Mouse (Mus musculus): ENCODE measurements at regions not wholly inside any gene's neighbourhood (a gene's known extent, or its start where the extent isn't known, plus 50 kb on each side); places are given as distances from the start of the nearest gene placed in this dataset.

DNA sequence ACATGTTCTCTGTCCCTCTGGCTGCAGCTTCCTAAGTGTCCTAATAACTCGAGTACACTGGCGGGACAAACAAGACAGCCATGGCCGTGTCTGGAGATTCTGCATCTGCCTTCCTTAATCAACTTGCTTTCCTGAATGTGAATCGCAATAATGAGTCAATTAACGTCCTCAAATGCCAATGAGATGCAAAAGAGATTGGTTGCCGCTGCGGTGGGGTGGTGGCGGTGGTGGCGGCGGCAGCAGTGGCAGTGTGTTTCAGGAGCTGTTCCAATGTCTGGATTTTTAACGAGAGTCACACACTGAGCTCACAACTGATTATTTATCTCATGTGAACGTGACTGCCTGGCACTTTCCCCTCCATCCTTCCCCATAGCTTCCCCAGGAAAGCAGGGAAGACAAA, 197.6 kb upstream of the Gk2 start:
- DNase-seq (ENCODE audit: extremely low spot score in 1 of 2, low spot score in 2 of 2) = no peak
- Histone ChIP-seq H3K27ac (no peak overlapping the region), H3K4me3 (peak overlapping the region; percentile 4; the same call in 1 of the 2 replicates)
- intact Hi-C loops (cut with DNase I) = no loop called here
- TF ChIP-seq CTCF (IDR thresholded peaks at IDR 0.05) = no peak

DNA sequence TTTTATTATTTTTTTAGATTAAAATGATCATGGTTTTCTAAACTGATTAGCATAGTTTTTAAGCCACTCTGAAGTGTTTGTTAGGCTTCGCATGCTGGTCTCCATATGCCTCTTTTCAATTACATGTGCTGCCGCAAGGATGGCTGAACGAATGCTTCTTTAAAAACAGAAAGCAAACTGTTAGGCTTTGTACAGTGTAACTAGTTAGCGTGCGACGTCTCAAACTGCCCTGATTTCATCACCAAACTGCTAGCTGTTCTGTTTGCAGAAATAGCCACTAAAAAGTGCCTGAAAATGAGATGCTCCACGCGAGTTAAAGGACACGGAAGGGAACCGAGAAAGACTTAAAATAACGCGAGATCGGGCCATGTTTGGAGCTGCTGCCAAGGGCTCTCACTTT, 185.4 kb upstream of the Gk2 start:
- DNase-seq (ENCODE audit: extremely low spot score in 1 of 2, low spot score in 2 of 2) = no peak
- H3K4me3 ChIP-seq = peak overlapping the region; percentile 35
- no peak; the same call in 1 of the 2 replicates for TF ChIP-seq CTCF (IDR thresholded peaks at IDR 0.05)
- peak overlapping the region; percentile 77 for H3K27ac ChIP-seq
- intact Hi-C loops (cut with DNase I) = loop anchor here (1.0 to 10.0 kb wide), 3 partner anchors 210 to 543 kb away; no protein-coding TSS in a partner anchor

DNA sequence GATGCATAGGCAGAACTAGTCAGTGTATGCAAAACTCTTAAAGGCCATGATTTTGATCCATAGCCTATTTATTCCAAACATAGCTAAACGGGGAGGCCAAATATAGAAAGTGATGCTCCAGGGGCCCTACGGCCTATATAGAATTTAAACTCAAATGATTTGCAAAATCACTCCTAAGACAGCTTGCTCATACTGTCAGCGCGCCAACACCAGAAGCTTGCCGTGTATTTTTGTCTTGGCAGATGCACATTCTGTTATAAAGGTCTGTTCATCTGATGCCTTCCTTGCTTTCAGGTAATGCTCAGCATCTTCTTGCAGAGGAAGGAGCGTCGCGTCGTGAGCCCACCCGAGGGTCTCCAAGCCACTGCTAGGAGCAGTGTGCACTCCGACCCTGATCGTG, 184.8 kb upstream of the Gk2 start:
- no peak for TF ChIP-seq CTCF (IDR thresholded peaks at IDR 0.05)
- Histone ChIP-seq H3K4me3 (peak overlapping the region; percentile 27; the same call in 1 of the 2 replicates), H3K27ac (peak overlapping the region; percentile 77)
- intact Hi-C loops (cut with DNase I) = loop anchor here (1.0 to 10.0 kb wide), 3 partner anchors 211 to 543 kb away; no protein-coding TSS in a partner anchor
- peak; percentile 23 to 64 for DNase-seq (ENCODE audit: extremely low spot score in 1 of 2, low spot score in 2 of 2)

DNA sequence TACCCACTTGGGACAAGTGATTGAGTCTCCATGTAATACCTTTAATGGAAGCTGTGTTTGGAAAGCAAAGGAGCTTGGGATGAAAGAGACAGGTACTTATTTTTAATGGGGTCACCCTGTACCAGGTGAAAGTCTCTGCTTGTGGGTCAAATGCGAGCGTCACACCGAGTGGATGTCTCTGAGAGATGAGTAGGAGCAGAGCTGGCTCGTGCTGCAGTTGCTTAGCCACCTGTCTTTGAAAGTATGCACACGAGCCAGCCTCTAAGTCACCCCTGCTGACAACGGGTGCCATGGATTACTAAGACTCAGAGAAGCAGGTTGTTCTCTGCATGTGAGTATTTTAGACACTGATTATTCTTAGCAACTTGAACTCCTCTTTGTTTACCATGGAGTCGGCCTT, 179.5 kb upstream of the Gk2 start:
- no peak for TF ChIP-seq CTCF (IDR thresholded peaks at IDR 0.05)
- no peak overlapping the region for H3K27ac ChIP-seq
- intact Hi-C loops (cut with DNase I) = no loop called here
- no peak overlapping the region for H3K4me3 ChIP-seq
- no peak for DNase-seq (ENCODE audit: extremely low spot score in 1 of 2, low spot score in 2 of 2)

DNA sequence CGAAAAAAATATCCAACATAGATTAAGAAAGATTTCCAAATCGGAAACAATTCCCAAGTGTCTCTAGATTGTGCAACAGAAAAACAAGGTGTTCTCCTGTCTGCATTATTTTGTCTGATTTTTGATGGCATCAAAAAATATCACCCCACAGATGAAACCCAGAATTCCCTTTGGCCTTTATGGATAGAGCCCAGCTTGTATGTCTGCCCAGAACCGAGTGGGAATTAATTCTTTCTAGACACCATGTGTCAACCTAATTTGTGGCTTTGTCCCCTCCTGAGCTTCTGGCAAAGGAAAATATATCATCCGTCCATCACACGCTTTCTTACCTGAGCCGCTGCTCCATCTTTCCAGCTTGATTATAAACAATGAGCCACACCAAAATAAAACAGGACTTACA, 176.9 kb upstream of the Gk2 start:
- no peak for TF ChIP-seq CTCF (IDR thresholded peaks at IDR 0.05)
- no peak overlapping the region for H3K27ac ChIP-seq
- H3K4me3 ChIP-seq = no peak overlapping the region
- DNase-seq (ENCODE audit: extremely low spot score in 1 of 2, low spot score in 2 of 2) = no peak
- intact Hi-C loops (cut with DNase I) = no loop called here

DNA sequence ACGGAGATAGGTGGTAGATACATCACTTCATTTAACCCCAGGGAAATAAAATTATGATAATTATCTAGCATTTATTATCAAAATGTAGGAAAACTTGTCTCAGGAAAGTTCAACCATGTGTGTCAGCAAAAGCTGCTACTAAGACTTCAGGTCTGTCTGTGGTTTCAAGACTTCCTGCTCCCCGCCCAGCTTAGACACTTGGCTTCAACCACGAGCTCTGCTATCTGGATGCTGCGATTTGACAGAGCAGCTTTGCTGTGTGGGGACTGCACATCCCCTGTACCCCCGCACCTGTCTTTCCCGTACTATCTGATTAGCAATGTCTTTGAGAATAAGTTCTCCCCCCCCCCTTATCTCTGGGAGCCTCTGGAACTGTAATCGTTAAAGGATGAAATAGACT, 176.0 kb upstream of the Gk2 start:
- Histone ChIP-seq H3K4me3 (no peak overlapping the region), H3K27ac (no peak overlapping the region)
- intact Hi-C loops (cut with DNase I) = no loop called here
- no peak for DNase-seq (ENCODE audit: extremely low spot score in 1 of 2, low spot score in 2 of 2)
- no peak for TF ChIP-seq CTCF (IDR thresholded peaks at IDR 0.05)

DNA sequence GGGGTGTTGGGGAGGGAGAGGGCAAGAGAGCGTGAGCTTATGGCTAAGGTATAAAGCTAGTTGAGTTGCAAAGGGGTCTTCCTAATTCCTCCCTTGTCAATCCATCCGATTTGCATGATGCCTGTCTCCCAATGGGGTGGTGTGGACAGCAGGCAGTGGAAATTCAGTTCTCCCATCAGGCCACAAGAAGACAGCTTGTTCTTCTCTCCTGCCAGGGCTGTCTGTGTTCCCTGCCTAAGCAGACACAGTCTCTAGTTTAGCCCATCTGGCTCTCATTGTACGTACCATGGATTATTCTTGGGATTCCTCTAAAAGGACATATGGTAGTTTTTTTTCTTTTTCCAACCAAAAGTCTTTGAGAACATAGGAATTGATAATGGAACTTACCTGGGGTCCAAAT, 168.4 kb upstream of the Gk2 start:
- intact Hi-C loops (cut with DNase I) = no loop called here
- Histone ChIP-seq H3K27ac (no peak overlapping the region), H3K4me3 (no peak overlapping the region)
- TF ChIP-seq CTCF (IDR thresholded peaks at IDR 0.05) = no peak
- no peak for DNase-seq (ENCODE audit: extremely low spot score in 1 of 2, low spot score in 2 of 2)

DNA sequence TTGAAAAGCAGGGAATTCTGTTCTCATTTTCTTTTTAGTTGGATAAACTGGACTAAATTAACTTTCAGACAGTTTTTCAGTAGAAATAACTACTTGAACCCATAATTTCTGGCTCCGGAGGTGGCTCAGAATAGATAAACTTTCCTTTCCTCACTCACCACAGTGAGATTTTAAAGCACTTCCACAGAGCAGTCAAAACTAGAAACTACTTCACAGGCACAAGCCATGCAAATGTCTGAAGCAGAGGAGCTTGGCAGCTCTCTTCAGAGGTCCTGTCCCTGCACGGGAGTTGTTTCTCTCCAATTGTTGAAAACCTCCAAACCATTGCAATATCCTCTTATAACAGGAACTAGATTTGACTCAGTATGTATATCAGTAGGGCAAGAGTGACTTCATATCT, 163.1 kb upstream of the Gk2 start:
- no peak for DNase-seq (ENCODE audit: extremely low spot score in 1 of 2, low spot score in 2 of 2)
- no peak overlapping the region for H3K27ac ChIP-seq
- intact Hi-C loops (cut with DNase I) = no loop called here
- no peak overlapping the region for H3K4me3 ChIP-seq
- TF ChIP-seq CTCF (IDR thresholded peaks at IDR 0.05) = no peak

DNA sequence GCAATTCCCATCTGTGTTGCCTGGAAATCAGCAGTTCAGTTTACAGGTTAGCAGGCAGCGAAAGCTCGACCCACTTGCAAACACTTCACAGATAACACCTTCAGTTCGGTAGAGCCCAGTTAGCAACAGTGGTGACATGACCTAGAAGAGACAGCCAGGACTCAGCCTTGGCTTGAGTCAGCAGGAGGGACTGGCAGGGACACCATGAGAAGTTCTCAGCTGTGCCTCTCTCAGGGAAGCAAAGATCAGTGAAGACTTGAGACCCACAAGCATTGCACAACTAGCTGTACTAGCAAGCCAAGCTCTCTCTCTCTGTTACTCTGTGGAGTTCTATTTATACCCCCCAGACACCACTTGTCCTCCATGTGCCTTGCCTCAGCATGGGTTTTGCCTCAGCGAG, 161.6 kb upstream of the Gk2 start:
- Histone ChIP-seq H3K4me3 (no peak overlapping the region), H3K27ac (no peak overlapping the region)
- DNase-seq (ENCODE audit: extremely low spot score in 1 of 2, low spot score in 2 of 2) = no peak
- TF ChIP-seq CTCF (IDR thresholded peaks at IDR 0.05) = no peak
- intact Hi-C loops (cut with DNase I) = no loop called here

DNA sequence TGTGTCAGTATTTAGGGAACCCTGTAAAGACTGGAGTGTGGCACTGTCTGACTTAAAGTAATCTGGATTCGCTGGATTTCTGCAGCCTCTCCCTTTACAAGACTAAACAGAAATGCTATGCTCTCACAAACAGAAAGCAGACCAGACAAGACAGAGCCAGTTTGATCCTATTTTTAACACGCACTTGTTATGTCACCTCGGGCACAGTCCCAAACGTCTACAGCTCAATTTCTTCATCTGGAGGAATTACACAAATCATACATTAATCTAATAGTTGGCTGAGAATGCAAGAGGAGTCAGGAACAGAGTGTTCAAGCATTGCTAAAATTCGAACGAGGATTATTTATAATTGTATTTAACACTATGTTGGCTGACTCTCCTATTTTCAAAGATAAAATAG, 145.4 kb upstream of the Gk2 start:
- H3K27ac ChIP-seq = no peak overlapping the region
- no peak for TF ChIP-seq CTCF (IDR thresholded peaks at IDR 0.05)
- no peak overlapping the region for H3K4me3 ChIP-seq
- no peak for DNase-seq (ENCODE audit: extremely low spot score in 1 of 2, low spot score in 2 of 2)
- intact Hi-C loops (cut with DNase I) = no loop called here

DNA sequence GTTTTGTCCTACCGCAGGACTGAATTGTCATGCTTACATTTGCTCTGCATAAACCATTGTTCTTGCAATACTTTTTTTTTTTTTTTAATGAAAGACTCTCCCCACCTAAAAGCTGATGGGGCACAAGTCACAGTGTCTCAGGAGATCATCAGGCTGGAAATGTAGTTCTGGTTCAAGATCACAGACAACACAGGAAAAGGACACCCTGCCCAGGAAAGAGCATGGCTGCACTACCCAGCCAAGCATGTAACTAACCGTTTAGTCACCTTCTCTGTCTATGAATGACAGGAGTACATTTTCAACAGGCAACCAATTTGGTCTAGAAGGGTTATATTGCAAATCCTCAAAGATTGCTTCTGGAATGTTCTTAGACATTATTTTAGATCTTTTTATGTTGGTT, 144.6 kb upstream of the Gk2 start:
- Histone ChIP-seq H3K4me3 (no peak overlapping the region), H3K27ac (no peak overlapping the region)
- intact Hi-C loops (cut with DNase I) = no loop called here
- TF ChIP-seq CTCF (IDR thresholded peaks at IDR 0.05) = no peak
- no peak for DNase-seq (ENCODE audit: extremely low spot score in 1 of 2, low spot score in 2 of 2)

DNA sequence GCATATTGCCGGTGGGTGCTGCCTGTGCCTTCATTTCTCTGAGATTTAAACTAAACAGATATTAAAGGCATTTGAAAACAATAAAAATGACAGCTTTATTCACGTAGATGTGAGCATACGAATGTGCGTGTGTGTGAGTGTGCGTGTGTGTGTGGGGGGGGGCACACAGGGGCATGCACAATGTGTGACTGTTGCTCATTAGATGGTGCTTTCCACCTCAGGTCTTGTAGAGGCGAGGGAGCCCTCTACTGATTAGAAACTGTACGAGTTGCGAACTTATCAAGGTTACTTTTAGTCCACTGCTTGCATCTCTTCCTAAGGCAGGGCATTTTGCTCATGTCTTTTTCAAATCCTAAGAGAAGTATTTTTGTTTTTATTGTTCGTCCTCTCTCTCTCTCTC, 141.9 kb upstream of the Gk2 start:
- H3K4me3 ChIP-seq = no peak overlapping the region
- no peak overlapping the region for H3K27ac ChIP-seq
- DNase-seq (ENCODE audit: extremely low spot score in 1 of 2, low spot score in 2 of 2) = no peak
- intact Hi-C loops (cut with DNase I) = loop anchor here (5.0 kb wide), 1 partner anchor 471 kb away; no protein-coding TSS in a partner anchor
- peak; percentile 39 for TF ChIP-seq CTCF (IDR thresholded peaks at IDR 0.05)

DNA sequence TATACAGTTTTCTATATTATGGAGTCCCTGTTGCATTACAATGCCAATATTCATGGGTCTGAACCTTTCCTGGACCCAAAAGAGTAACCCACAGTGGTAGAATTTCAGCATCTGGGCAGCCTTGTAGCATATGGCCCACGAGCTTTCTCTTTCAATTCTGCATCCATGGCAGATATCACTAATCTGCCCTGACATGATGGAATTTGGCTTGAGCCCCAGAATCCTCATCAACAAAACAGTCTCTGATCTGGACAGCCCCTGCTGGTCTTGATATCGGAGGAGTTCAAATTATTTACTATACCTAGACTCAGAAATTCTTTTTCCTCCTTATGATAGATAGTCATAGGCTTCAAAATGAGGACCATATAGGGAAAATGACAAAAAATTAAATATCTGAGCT, 139.1 kb upstream of the Gk2 start:
- TF ChIP-seq CTCF (IDR thresholded peaks at IDR 0.05) = no peak
- no peak for DNase-seq (ENCODE audit: extremely low spot score in 1 of 2, low spot score in 2 of 2)
- Histone ChIP-seq H3K27ac (no peak overlapping the region), H3K4me3 (no peak overlapping the region)
- intact Hi-C loops (cut with DNase I) = loop anchor here (5.0 kb wide), 1 partner anchor 469 kb away; no protein-coding TSS in a partner anchor

Data from left cerebral cortex, adult 2 months (tissue).